Mouse (Mus musculus): ENCODE results near the gene Ppp1ca.

Gene Ppp1ca

DNA sequence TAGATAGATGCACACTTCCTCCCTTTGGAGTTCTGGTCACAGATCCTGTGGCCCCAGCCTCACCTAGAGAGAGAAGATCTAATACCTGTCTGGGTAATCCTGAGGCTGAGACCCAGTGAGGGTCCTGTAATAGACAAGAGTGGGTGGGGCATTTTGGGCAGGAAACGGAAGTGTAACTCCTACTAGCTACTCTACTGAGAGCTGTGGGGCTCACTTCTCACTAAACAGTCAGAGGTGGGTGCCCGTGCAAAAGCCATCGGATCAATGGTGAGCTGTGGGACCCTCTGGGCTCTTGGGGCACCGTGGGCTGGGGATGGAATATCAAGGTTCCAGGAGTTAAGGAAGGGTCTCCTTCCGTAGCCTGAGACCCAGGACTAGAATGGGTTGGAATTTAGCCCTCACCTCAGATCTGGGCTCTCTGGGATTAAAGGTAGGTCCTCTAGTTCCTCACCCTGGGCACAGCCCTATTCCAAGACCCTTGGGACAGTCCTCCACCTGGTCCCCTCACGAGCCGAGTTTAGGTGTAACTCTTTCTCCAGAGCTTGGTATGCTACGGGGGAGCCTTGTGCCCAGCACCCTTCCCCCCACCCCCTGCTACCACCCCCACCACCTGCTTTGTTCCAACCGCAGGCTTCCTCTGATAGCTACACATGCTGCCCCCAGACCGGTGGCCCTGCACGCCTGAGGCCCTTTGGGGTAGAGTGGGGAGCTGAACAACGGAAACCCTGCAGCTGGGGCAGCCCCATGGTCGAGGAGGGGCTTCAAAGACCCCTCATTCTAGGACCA is 37.2 kb upstream of the Ppp1ca start:
- DNase-seq (ENCODE audit: extremely low read depth, low read depth, low spot score) = no peak

DNA sequence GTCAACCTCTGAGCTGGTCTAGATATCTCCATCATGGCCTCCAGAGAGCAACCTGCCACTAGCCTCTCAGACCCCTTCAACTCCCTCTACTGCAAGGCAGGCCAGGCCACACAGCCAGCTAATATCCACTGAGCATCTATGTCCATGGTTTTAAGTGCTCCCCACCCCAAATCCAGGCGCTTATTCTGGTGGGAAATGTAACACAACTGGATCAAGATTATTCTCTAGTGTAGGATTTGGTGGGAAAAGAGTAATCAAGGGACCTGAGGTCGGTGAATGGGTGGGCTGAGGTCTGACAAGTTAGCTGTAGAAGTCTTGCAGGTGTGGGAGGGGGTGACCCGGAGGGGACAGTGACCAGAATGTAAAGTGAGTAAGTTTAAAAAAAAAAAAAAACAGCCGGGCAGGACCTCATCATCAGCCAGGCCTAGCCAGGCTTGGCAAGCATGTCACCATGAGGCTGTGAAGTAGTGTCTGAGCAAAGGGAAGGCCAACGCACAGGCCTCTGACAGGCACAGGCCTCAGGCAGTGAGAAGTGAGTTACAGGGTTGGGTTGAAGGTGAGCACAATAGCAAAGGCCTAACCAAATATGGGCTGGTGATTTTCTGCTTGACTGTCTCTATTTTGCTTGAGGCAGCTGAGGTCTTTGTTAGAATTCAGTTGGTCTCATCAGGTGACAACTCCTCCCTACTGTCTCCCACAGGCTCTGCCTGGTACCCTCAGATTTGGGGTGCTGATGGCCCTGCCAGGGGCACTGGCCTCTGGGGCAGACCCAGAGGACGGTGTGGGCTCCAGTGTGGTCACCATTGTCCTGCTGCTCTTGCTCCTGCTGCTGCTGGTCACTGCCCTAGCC is 36.4 kb upstream of the Ppp1ca start:
- no peak for DNase-seq (ENCODE audit: extremely low read depth, low read depth, low spot score)

DNA sequence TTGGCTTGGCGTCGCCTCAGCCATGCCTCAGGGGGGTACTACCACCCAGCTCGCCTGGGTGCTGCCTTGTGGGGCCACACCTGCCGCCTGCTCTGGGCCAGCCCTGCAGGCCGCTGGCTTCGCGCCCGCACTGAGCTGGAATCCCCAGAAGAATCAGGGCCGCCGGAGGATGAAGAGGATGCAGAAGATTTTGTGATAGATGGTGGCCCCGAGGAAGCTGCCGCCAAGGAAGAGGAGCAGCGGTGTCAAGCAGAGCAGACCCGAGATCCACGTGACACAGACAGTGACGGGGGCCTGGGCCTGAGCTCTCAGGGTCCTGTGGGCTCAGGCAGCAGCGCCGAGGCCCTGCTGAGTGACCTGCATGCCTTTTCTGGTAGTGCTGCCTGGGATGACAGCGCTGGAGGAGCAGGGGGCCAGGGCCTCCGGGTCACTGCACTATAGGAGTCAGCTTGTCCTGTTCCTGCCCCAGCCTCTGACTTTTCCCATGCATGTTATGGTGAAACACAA is 35.7 kb upstream of the Ppp1ca start:
- DNase-seq (ENCODE audit: extremely low read depth, low read depth, low spot score) = no peak

DNA sequence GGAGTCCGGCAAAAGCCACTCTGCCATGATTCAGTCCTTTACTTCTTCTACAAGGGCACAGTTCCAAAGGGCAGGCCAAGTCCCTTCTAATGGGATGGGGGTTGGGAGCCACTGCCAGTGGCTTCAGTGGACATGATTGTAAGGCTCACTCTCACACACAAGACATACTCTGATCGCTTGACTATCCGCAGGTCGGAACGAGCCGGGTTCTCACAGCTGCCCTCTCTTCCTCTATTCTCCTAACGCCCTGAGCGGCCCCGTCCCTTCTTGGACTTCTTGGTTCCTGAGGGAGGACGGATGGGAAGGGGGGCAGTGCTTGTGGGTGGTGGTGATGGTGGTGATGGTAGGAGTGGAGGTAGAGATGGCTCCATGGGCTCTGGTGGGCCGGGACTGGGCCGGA is 35.1 kb upstream of the Ppp1ca start:
- no peak for DNase-seq (ENCODE audit: extremely low read depth, low read depth, low spot score)

DNA sequence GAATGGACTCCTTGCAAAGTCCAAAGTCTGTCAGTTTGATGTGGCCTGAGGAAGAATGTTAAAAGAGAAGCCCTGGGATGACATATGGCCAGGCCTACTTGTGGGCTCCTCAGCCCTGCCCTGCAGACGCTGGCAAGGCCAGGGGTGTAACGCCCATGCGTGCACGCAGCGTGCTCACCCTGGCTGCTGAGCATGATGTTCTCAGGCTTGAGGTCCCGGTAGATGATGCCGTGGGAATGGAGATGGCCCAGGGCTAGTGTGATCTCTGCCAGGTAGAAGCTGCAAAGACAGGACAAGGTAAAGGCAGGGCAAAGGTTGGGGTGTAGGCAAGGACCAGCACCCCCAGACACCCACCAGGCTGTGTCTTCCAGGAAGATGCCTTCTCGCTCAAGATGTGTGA is 32.8 kb upstream of the Ppp1ca start:
- no peak for DNase-seq (ENCODE audit: extremely low read depth, low read depth, low spot score)

DNA sequence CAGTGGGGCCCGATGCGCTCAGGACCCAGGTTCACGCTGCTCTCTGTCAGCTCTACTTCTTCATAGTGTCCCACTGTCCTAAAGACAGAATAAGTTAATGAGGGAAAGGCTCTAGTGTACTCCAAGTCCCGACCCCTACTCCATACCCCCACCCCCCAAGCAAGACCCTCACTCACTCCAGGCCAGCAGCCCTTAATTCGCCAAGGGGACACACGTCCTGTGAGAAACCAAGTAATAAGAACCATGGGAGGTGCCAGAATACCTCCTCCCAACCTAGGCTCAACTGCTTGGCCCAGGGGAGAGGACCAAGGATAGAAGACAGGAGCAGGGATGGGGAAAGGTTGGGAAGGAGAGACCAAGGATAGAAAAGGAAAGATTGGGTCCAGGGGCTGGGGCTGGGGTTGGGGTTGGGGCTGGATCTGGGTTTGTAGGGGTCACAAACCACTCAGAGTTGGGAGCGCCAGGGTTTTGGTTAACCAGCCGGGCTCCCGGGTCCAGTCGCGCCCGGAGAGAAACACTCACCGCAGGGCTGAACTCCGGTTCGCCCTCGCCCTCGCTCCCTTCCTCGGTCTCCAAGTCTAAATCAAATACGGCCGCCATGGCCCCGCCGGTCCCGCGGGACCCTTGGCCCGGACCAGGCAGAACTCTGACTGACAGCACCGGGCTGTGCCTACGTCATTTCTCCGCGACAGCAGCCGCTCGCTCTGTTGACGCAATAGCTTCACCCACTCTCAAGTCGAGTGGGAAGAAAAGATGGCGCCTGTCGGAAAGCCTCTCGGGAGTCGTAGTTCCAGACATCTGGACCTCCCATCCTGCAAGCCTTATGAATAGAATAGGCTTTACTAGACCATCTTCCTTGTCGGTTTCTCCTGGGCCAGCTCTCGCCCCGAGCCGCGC is 29.0 kb upstream of the Ppp1ca start, which contains the start of gene Rps6kb2:
TSS of gene Rps6kb2 (minus strand) at position 709 of the 897 bp plus-strand sequence.
- DNase-seq (ENCODE audit: extremely low read depth, low read depth, low spot score) = no peak

DNA sequence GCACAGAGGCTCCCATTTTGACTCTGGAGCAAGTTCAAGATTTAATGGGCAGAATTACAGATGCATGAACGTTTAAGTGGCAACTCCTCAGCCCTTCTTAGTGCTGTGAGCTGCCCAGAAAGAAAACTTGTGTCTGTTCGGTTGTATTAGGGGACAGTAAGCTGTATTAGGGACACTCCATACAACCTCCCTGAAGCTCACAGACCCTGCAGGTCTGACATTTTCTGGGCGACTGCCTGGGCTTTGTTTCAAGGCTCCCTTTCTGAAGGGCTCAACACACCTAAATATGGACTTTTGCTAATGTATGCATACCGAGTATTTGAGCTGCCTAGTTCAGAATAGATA is 28.4 kb upstream of the Ppp1ca start:
- no peak for DNase-seq (ENCODE audit: extremely low read depth, low read depth, low spot score)

DNA sequence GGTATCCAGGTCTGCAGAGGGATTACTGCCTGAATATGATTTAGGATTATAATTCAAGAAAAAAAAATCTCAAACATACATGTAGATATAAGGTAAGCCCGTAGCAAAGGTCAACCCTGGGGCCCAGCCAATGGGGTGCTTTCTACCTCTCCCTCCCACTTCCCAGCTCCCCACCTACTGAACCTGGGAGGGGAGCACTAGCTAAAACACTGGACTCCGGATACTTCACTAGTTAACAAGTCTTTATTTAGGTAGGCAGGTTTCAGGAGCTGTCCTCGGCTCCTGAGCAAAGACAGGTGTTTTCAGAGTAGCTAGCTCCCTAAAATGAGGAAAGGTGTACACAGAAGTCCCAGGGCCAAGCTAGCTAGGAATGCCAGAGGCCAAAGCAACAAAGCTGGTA is 27.8 kb upstream of the Ppp1ca start:
- DNase-seq (ENCODE audit: extremely low read depth, low read depth, low spot score) = no peak

DNA sequence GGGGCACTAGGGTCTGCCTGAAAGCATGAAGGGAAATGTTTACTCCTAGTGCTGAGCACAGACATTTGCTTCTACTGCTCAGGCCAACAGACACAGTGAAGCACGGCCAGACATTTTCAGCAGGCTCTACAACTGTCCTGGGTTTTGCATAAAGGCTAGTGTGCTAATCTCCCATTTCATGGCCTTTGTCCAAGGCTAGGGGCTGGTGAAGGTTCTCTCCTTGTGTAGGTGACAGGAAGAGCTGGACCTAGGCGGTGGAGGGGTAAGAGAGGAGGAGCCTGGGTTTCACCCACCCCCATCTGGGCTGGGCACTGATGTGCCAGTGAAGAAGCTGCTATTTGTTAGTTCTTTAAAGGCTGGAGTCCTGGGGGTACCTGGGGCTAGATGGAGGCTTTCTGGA is 27.1 kb upstream of the Ppp1ca start:
- DNase-seq (ENCODE audit: extremely low read depth, low read depth, low spot score) = no peak

DNA sequence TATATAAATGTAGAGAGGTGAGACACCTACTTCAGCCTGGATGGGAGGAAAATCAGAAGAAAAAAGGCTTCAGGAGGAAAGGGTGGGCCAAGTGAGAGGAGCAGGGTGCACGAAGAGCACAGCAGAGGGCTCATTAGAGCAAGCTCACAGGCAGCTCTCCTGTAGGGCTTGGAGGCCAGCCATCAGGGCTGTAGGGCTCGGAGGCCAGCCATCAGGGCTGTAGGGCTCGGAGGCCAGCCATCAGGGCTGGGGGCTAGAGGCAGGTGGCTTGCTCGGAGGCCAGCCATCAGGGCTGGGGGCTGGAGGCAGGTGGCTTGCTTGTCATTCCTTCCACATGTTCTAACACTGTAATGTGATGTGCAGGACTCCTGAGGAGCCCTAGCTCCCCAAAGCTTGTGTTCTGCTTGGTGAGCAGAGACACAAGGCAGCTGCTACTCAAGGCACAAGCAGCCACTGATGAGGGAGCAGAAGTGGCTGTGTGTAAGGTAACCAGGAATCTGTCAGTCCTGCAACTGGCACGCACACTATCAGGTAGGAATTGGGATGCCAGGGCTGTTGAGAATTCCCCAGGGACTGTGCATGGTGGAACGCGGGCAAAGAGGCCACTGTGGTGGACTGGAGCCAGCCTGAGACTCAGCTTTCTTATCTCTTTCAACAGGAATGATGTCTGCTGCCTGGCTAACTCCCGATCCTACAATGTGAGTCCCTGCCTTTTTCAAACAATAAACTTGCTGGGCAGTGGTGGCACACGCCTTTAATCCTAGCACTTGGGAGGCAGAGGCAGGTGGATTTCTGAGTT is 25.0 kb upstream of the Ppp1ca start:
- DNase-seq (ENCODE audit: extremely low read depth, low read depth, low spot score) = no peak

DNA sequence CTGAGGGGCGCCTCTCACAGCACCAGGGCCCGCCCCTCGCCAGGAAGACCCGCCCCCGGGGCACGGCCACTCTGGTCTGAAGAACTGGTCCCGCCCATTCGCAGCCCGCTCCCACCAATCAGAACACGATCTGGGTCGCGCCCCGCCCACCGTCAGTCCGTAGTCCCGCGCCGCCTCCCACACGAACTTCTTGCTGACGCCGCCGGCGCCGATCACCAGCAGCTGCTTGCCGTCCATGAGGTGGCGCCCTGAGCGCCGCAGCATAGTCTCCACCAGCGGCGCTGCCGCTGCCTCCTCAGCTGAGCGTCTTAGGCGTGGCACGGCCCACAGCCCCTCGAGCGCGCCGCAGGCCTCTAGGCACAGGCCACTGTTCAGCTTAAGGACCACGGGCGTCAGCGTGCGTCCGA is 22.5 kb upstream of the Ppp1ca start:
- DNase-seq (ENCODE audit: extremely low read depth, low read depth, low spot score) = no peak

DNA sequence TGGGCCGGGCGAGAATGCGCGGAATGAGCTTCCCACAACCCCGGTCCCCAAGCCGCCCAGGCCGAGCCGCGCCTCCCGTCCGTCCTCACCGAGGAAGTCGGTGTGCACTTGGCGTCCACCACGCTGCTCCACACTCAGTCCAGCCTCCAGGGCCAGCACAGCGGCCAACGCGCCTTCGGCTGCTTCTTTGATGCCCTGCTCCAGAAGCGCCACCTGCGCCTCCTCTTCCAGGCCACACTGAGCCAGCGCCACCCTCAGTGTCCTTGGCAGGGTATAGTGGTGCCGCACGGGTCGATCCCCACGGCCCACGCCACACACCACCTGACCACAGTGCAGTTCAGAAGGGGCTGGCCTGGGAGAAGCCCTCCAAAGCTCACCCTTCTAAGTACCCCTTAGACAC is 22.1 kb upstream of the Ppp1ca start:
- no peak for DNase-seq (ENCODE audit: extremely low read depth, low read depth, low spot score)

DNA sequence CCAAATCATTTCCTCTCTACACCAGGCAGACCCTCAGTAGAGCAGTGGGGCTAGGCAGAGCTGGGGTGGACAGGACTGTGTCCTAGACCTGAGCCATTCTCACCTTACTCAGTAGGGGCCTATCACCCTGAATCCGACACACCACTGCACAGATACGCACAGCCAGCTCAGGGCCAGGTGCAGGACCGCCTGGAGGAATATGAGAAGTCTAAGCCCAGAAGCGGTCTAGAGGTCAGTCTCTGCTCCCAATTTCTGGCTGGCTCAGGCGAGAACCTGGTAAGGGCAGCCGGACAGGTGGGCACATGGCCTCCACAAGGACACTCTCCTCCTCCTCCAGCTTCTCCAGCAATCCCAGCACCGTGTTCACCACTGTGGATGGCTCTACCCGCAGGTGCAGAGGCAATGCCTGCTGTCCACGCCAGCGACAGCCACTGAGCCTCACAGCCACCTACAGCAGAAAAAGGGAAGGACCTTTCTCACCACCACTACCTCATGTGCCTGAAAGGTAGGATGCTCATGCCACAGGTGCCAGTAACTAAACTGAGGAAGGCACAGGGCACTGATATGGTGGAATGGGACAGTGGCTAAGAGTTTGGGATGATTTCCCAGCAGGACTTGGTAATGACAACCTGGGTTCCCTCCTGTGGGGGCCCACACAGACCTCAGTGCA is 21.0 kb upstream of the Ppp1ca start:
- no peak for DNase-seq (ENCODE audit: extremely low read depth, low read depth, low spot score)

DNA sequence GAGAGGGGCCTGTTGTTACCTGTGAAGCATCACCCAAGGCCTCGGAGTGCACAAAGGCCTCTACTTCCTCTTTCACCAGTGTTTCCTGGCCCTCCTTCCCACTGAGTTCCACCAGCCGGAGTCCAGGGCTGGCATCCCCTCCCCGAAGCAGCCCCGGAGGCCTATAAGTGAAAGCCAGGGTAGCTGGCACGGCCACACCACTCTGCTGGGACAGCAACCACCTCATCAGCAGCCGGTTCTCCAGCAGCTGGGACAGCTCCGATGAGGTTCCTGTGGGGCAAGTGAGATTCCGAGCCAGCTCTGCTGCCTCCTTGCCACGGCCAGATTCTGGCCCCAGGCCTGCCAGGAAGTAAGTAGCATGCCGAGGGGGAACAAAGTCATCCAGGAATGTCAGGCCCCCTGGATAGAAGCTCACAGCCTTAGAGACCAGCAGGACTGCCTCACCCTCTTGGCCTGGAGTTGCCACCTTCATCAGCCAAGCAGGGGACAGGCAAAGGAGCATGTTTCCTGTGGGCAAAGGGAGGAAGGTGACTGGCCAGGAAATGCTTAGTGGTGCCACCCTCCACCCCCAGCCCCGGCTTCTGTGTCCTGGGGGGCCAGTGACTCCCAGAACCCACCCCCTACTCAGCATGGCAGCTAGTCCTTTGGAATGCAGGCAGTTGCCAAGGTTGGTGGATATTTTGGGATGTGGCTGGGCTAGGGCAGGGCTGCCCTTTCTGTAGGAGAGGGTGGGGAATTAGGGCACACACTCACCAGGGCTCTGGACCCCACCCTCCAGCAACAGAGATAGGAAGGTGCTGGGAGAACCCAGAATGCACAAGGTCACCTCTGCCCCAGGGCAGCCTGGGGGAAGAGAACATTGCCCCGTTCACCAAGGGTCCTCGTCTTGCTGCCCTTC is 20.2 kb upstream of the Ppp1ca start:
- DNase-seq (ENCODE audit: extremely low read depth, low read depth, low spot score) = no peak

DNA sequence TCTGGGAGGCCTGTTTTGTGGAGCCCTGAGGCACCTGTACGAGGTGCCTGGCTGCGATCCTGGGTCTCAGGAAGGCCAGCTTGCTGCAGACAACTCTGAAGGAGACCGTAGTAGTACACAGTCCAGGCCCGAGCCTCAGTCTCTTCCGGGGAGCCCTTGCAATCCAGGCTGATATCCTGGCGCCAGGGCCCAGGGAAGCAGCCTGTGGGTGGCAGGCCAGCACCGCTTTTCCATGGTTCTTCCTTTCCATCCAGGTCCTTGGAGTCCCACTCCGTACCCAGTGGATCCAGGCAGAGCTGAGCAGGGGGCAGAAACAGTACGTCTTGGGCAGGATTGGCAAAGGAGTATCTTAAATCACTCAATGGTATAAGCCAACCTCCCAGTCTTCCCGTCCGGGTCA is 18.9 kb upstream of the Ppp1ca start:
- DNase-seq (ENCODE audit: extremely low read depth, low read depth, low spot score) = no peak

DNA sequence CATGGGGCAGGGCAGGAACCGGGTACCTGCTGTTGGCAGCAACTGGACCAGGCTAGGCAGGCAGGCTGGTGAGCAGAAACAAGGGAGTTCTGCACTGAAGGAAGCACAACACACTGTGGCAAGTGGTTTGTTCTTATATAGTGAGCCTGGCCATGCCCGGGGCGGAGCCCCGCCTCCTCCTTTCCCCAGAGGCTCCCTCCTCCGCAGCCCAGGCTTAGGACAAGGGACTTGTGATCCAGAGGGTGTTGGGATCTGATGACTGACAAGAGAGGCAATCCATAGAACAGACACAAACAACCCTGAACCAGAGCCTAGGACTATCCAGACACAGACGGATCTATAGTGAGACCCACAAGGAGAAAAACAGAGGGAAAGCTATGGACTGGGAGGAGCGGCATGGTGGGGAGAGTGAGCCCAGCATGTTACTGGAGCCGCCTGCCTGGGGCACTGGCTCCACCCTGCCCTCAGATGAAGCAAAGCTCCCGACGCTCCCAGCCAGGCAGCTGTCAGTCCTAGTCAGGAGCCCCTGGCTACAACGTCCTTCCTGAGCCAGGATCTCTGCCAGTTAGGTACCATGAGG is 16.4 kb upstream of the Ppp1ca start, which contains the start of gene Carns1:
TSS of gene Carns1 (minus strand) at position 112 of the 580 bp plus-strand sequence.
- no peak for DNase-seq (ENCODE audit: extremely low read depth, low read depth, low spot score)

DNA sequence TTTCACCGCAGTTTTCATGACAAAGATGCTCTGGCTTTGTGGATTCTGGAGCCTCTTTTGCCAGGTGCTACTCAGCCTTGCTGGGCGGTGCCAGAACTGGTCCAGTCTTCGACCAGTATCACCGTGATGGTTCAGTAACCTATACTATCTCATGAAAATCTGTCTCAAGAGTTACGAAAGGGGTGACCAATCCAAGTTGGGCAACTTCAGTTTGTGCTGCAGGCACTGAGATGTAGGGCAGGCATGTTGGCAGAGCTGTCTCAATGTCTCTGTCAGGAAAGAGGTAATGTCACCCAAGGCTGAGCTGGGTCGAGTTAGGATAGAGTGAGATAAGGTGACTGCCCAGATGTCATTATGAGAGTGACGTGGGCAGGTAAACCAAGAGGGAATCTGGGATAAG is 11.5 kb upstream of the Ppp1ca start:
- DNase-seq (ENCODE audit: extremely low read depth, low read depth, low spot score) = no peak

DNA sequence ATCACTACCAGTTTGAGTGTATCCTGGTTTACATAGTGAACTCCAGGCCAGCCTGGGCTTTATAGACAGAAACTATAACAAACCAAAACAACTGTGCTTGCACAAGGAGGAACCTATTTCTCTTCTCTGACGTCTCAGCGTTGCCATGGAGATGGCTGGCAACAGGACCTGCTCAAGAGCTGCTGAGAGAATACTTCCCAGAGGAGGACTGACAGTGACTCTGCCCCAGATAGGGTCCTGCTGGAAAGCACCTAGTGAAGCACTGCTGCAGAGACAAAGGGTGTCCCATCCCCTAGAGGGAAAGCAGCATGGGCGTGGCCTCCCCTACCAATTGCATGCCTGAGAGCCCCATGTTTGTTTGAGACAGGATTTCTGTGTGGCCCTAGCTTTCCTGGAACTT is 10.0 kb upstream of the Ppp1ca start:
- no peak for DNase-seq (ENCODE audit: extremely low read depth, low read depth, low spot score)
